Comparison of ENCODE assay signal across 23 mouse cellular contexts in genomic region chr3:89232614-89233013, GRCm38 (mm10). TPM values are rescaled to one million over a fixed set of nuclear protein-coding genes. Genes with fewer than 3 reads are reported as not detected.
DNase-seq lines count a peak whose midpoint lies in the region; ATAC-seq and TF ChIP-seq lines count a peak whose summit lies in the region.
"Had no signal": no experiment of that assay in that cellular context is flagged by ENCODE, and none has a peak within 500 bp of the region (broad histone marks: within the 10 kb centered on the region; RNA-seq: fewer than 3 reads in every experiment).

No protein-coding gene starts in this region.

- no peak for ATAC-seq in kidney, postnatal 0 days (replicated peaks; ENCODE audit: low FRiP score, low read depth)
- ATAC-seq in kidney, embryonic 14.5 days (ENCODE audit: low FRiP score, low TSS enrichment): no peak
- ATAC-seq: activated CD4-positive, CD25-positive, alpha-beta regulatory T cell, adult 4 months; forebrain, embryonic 15.5 days; midbrain, embryonic 13.5 days had no signal

- peak overlapping the region; percentile 69; the same call in 1 of the 2 replicates for H3K4me2 ChIP-seq in kidney, postnatal 0 days (ENCODE audit: low read length)
- H3K4me2 ChIP-seq in kidney, embryonic 14.5 days (replicated peaks; ENCODE audit: low read depth, low read length): no peak overlapping the region
- H3K4me2 ChIP-seq: forebrain, embryonic 15.5 days; heart, embryonic 13.5 days; hindbrain, embryonic 13.5 days; liver, embryonic 15.5 days; midbrain, embryonic 13.5 days had no signal

- no peaks in the 10 kb centered on the region for H3K27me3 ChIP-seq in kidney, postnatal 0 days (ENCODE audit: insufficient read depth, low read length)
- H3K27me3 ChIP-seq in kidney, embryonic 14.5 days (ENCODE audit: control insufficient read depth, insufficient read depth, low read length): no peaks in the 10 kb centered on the region
- H3K27me3 ChIP-seq: forebrain, embryonic 15.5 days; midbrain, embryonic 13.5 days had no signal

- H3K27ac ChIP-seq in kidney, postnatal 0 days: peak overlapping the region; percentile 77; the same call in 1 of the 2 replicates
- no peak overlapping the region for H3K27ac ChIP-seq in kidney, embryonic 14.5 days (ENCODE audit: low read depth, low read length)
- H3K27ac ChIP-seq: forebrain, embryonic 15.5 days; hindbrain, embryonic 13.5 days; limb, embryonic 10.5 days; liver, embryonic 15.5 days; midbrain, embryonic 13.5 days had no signal

- peaks cover 13% of the 10 kb centered on the region; the same call in 1 of the 2 replicates for H3K4me1 ChIP-seq in kidney, postnatal 0 days (replicated peaks; ENCODE audit: insufficient read depth, low read length)
- peaks cover 8% of the 10 kb centered on the region; the same call in 1 of the 2 replicates for H3K4me1 ChIP-seq in kidney, embryonic 14.5 days (ENCODE audit: control insufficient read depth, insufficient read depth, low read length)

- no peaks in the 10 kb centered on the region for H3K36me3 ChIP-seq in kidney, postnatal 0 days (ENCODE audit: insufficient read depth, low read length)
- H3K36me3 ChIP-seq in kidney, embryonic 14.5 days (ENCODE audit: control insufficient read depth, insufficient read depth, low read length): no peaks in the 10 kb centered on the region
- H3K36me3 ChIP-seq: heart, embryonic 13.5 days; liver, embryonic 15.5 days had no signal

- H3K9me3 ChIP-seq in kidney, postnatal 0 days (replicated peaks; ENCODE audit: low read length): no peaks in the 10 kb centered on the region
- H3K9me3 ChIP-seq in kidney, embryonic 14.5 days (ENCODE audit: control insufficient read depth, low read length): no peaks in the 10 kb centered on the region
- H3K9me3 ChIP-seq: forebrain, embryonic 15.5 days; heart, embryonic 13.5 days; hindbrain, embryonic 13.5 days; limb, embryonic 10.5 days; liver, embryonic 15.5 days; megakaryocyte, embryonic 14.5 days; midbrain, embryonic 13.5 days had no signal

- intact Hi-C loops in heart, postnatal 25 days (cut with DNase I): no loop called here

- no peak overlapping the region for H3K9ac ChIP-seq in kidney, postnatal 0 days (ENCODE audit: low read depth, low read length)
- no peak overlapping the region for H3K9ac ChIP-seq in kidney, embryonic 14.5 days (ENCODE audit: low read depth, low read length)
- H3K9ac ChIP-seq: forebrain, embryonic 15.5 days; hindbrain, embryonic 13.5 days; liver, embryonic 15.5 days; midbrain, embryonic 13.5 days had no signal

- peak; percentile 0 for DNase-seq in adrenal gland, postnatal 25 days
- DNase-seq in adrenal gland, postnatal 36 days: no peak
- DNase-seq in kidney, postnatal 0 days (ENCODE audit: low spot score): no peak
- DNase-seq in lung, postnatal 4 days: peak; percentile 62 to 73
- DNase-seq in heart, postnatal 25 days (ENCODE audit: low spot score): no peak
- DNase-seq in layer of hippocampus, postnatal 25 days (ENCODE audit: extremely low spot score in 1 of 2, low spot score in 1 of 2): no peak
- DNase-seq: adrenal gland, postnatal 10 days; cerebellum, adult 9-10 months; heart, postnatal 14 days; kidney, postnatal 14 days; liver; right cerebral cortex, postnatal 14 days; thymus, postnatal 36 days had no signal

- WGBS in kidney, postnatal 0 days: 61% methylated on average over 6 of the region's 6 CpGs
- 51% methylated on average over 6 of the region's 6 CpGs for WGBS in kidney, embryonic 14.5 days

- H3K4me3 ChIP-seq in kidney, postnatal 0 days (replicated peaks; ENCODE audit: low read depth, low read length): no peak overlapping the region
- H3K4me3 ChIP-seq in kidney, embryonic 14.5 days (ENCODE audit: low read length): no peak overlapping the region
- H3K4me3 ChIP-seq: forebrain, embryonic 15.5 days; heart, embryonic 13.5 days; hindbrain, embryonic 13.5 days; limb, embryonic 10.5 days; liver, embryonic 15.5 days; megakaryocyte, embryonic 14.5 days; midbrain, embryonic 13.5 days had no signal

- TF ChIP-seq CTCF in kidney, postnatal 0 days (IDR thresholded peaks at IDR 0.05; ENCODE audit: low read depth): no peak

RNA-seq across cellular contexts. Expression of gene Muc1, which starts 3.8 kb away (rescaled TPM):
- not detected in 2 replicates for total RNA-seq in adrenal gland, postnatal 25 days (2021)
- total RNA-seq in adrenal gland, postnatal 36 days (2021): under 1 TPM in 1 of 2 experiments, not detected in 1; 0.56 TPM
- 42.8 and 49.5 TPM in 2 replicates for polyA plus RNA-seq in kidney, postnatal 0 days (2015; fragmentation: Nextera tagmentation; extraction: Ambion mirVana)
- 8.0 and 13.6 TPM in 2 replicates for polyA plus RNA-seq in kidney, embryonic 14.5 days (2014; fragmentation: Nextera tagmentation; extraction: Ambion mirVana)
- total RNA-seq in heart, postnatal 25 days (2021): under 1 TPM; 0.22 to 0.39 TPM
- total RNA-seq in layer of hippocampus, postnatal 25 days (2021): under 1 TPM; 0.89 to 0.91 TPM
- polyA plus RNA-seq: liver, embryonic 15.5 days had no signal

RNA-seq across cellular contexts. Expression of gene Mtx1, which starts 5.7 kb away (rescaled TPM):
- total RNA-seq in adrenal gland, postnatal 25 days (2021): 143 and 154 TPM in 2 replicates
- total RNA-seq in adrenal gland, postnatal 36 days (2021): 100 to 1,000 TPM; 136 to 165 TPM
- polyA plus RNA-seq in kidney, postnatal 0 days (2015; fragmentation: Nextera tagmentation; extraction: Ambion mirVana): 200 and 218 TPM in 2 replicates
- 217 and 259 TPM in 2 replicates for polyA plus RNA-seq in kidney, embryonic 14.5 days (2014; fragmentation: Nextera tagmentation; extraction: Ambion mirVana)
- total RNA-seq in heart, postnatal 25 days (2021): 10 to 100 TPM; 62.3 to 62.6 TPM
- total RNA-seq in layer of hippocampus, postnatal 25 days (2021): 100 to 1,000 TPM; 102 TPM

RNA-seq across cellular contexts. Expression of gene Krtcap2, which starts 13.2 kb away (rescaled TPM):
- total RNA-seq in adrenal gland, postnatal 25 days (2021): 126 and 127 TPM in 2 replicates
- 100 to 1,000 TPM; 114 to 139 TPM for total RNA-seq in adrenal gland, postnatal 36 days (2021)
- 328 and 371 TPM in 2 replicates for polyA plus RNA-seq in kidney, postnatal 0 days (2015; fragmentation: Nextera tagmentation; extraction: Ambion mirVana)
- 321 and 407 TPM in 2 replicates for polyA plus RNA-seq in kidney, embryonic 14.5 days (2014; fragmentation: Nextera tagmentation; extraction: Ambion mirVana)
- total RNA-seq in heart, postnatal 25 days (2021): 10 to 100 TPM; 73.5 to 87.6 TPM
- total RNA-seq in layer of hippocampus, postnatal 25 days (2021): 10 to 100 TPM; 79.2 to 87.4 TPM

RNA-seq across cellular contexts. Expression of gene Trim46, which starts 13.5 kb away (rescaled TPM):
- total RNA-seq in adrenal gland, postnatal 25 days (2021): 2.6 and 3.2 TPM in 2 replicates
- 1 to 10 TPM; 1.3 to 1.6 TPM for total RNA-seq in adrenal gland, postnatal 36 days (2021)
- 2.7 and 3.7 TPM in 2 replicates for polyA plus RNA-seq in kidney, postnatal 0 days (2015; fragmentation: Nextera tagmentation; extraction: Ambion mirVana)
- 2.8 and 3.6 TPM in 2 replicates for polyA plus RNA-seq in kidney, embryonic 14.5 days (2014; fragmentation: Nextera tagmentation; extraction: Ambion mirVana)
- under 1 TPM; 0.47 to 0.59 TPM for total RNA-seq in heart, postnatal 25 days (2021)
- total RNA-seq in layer of hippocampus, postnatal 25 days (2021): 10 to 100 TPM; 86.4 to 96.0 TPM
- total RNA-seq: monocyte, adult 5-6 weeks had no signal

RNA-seq across cellular contexts. Expression of gene Thbs3, which starts 17.6 kb away (rescaled TPM):
- 6.1 and 8.7 TPM in 2 replicates for total RNA-seq in adrenal gland, postnatal 25 days (2021)
- total RNA-seq in adrenal gland, postnatal 36 days (2021): 10 to 100 TPM in 1 of 2 experiments, 1 to 10 TPM in 1; 7.7 to 11.4 TPM
- 10.4 and 12.1 TPM in 2 replicates for polyA plus RNA-seq in kidney, postnatal 0 days (2015; fragmentation: Nextera tagmentation; extraction: Ambion mirVana)
- 12.5 and 13.2 TPM in 2 replicates for polyA plus RNA-seq in kidney, embryonic 14.5 days (2014; fragmentation: Nextera tagmentation; extraction: Ambion mirVana)
- total RNA-seq in heart, postnatal 25 days (2021): 1 to 10 TPM; 6.1 to 7.2 TPM
- total RNA-seq in layer of hippocampus, postnatal 25 days (2021): 10 to 100 TPM; 37.0 to 50.7 TPM

Comparison
In these comparisons a context has a peak if more than half of its experiments do, and no peak if none do; other contexts are left out.
1. DNase-seq: peak in adrenal gland, postnatal 25 days (single experiment) and lung, postnatal 4 days (2 of 2); none in adrenal gland, postnatal 36 days (0 of 2), kidney, postnatal 0 days (single experiment), heart, postnatal 25 days (single experiment) and layer of hippocampus, postnatal 25 days (0 of 2).